ENCODE assay signal across 9 mouse cellular contexts in the genomic region with DNA sequence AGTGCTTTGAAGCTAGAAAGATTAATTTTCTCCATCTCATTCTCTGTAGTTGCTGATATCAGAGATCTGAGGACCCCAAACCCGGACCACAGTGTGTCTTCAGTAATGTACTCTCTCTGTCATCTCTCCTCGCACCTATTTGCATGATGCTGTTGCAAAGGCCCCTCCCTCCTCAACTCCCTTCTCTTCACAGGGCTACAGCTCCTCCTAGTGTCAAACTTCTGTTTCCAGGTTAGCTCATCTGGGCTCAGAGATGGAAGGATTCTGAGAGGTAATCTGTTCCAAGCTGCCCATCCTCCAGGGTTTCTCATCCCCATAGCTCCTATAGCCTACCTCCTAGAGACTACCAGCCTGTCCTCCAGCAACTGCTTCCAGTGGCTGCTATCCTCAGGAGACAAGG. TPM values are rescaled to one million over a fixed set of nuclear protein-coding genes. Genes with fewer than 3 reads are reported as not detected.
DNase-seq lines count a peak whose midpoint lies in the region; ATAC-seq and TF ChIP-seq lines count a peak whose summit lies in the region.
"Had no signal": no experiment of that assay in that cellular context is flagged by ENCODE, and none has a peak within 500 bp of the region (broad histone marks: within the 10 kb centered on the region; RNA-seq: fewer than 3 reads in every experiment).

No protein-coding gene starts in this region.

- 15% methylated on average over 2 of the region's 2 CpGs for WGBS in intestine, postnatal 0 days
- WGBS in intestine, embryonic 15.5 days, result 18% methylated on average over 2 of the region's 2 CpGs
- 34% methylated on average over 2 of the region's 2 CpGs for WGBS in forebrain, embryonic 12.5 days

- no peaks in the 10 kb centered on the region for H3K9me3 ChIP-seq in intestine, postnatal 0 days (ENCODE audit: control insufficient read depth)
- H3K9me3 ChIP-seq in intestine, embryonic 15.5 days, result no peaks in the 10 kb centered on the region
- H3K9me3 ChIP-seq in ES-Bruce4 (replicated peaks; ENCODE audit: control insufficient read depth, insufficient read depth, low read length, poor library complexity, severe bottlenecking), result no peaks in the 10 kb centered on the region; the same call in 1 of the 2 replicates
- no peaks in the 10 kb centered on the region for H3K9me3 ChIP-seq in forebrain, embryonic 12.5 days
- H3K9me3 ChIP-seq: embryonic facial prominence, embryonic 15.5 days had no signal

- no peaks in the 10 kb centered on the region for H3K4me1 ChIP-seq in intestine, postnatal 0 days (replicated peaks; ENCODE audit: control insufficient read depth, insufficient read depth, low read length)
- H3K4me1 ChIP-seq in intestine, embryonic 15.5 days (replicated peaks), result no peaks in the 10 kb centered on the region
- no peaks in the 10 kb centered on the region for H3K4me1 ChIP-seq in ES-Bruce4 (ENCODE audit: control insufficient read depth, insufficient read depth, low read length)
- H3K4me1 ChIP-seq in forebrain, embryonic 12.5 days, result no peaks in the 10 kb centered on the region
- H3K4me1 ChIP-seq: embryonic facial prominence, embryonic 15.5 days had no signal

- H3K9ac ChIP-seq in intestine, postnatal 0 days (ENCODE audit: low read depth, low read length), result no peak overlapping the region
- H3K9ac ChIP-seq in intestine, embryonic 15.5 days, result no peak overlapping the region
- no peak overlapping the region for H3K9ac ChIP-seq in ES-Bruce4 (ENCODE audit: low read depth, poor library complexity, severe bottlenecking)
- H3K9ac ChIP-seq in forebrain, embryonic 12.5 days, result no peak overlapping the region
- H3K9ac ChIP-seq: embryonic facial prominence, embryonic 15.5 days had no signal

- no peak for TF ChIP-seq EP300 in ES-Bruce4 (IDR thresholded peaks at IDR 0.05; ENCODE audit: insufficient read depth, low read depth, low read length)

- no peaks in the 10 kb centered on the region for H3K27me3 ChIP-seq in intestine, postnatal 0 days (replicated peaks; ENCODE audit: control insufficient read depth, insufficient read depth, low read length)
- H3K27me3 ChIP-seq in intestine, embryonic 15.5 days (replicated peaks), result no peaks in the 10 kb centered on the region
- H3K27me3 ChIP-seq in ES-Bruce4 (ENCODE audit: control insufficient read depth, insufficient read depth, low read length, poor library complexity, severe bottlenecking), result no peaks in the 10 kb centered on the region; the same call in 1 of the 2 replicates
- no peaks in the 10 kb centered on the region for H3K27me3 ChIP-seq in forebrain, embryonic 12.5 days
- H3K27me3 ChIP-seq: embryonic facial prominence, embryonic 15.5 days had no signal

- H3K27ac ChIP-seq in intestine, postnatal 0 days (ENCODE audit: low read depth, low read length), result no peak overlapping the region
- H3K27ac ChIP-seq in intestine, embryonic 15.5 days, result no peak overlapping the region
- no peak overlapping the region for H3K27ac ChIP-seq in ES-Bruce4 (ENCODE audit: insufficient read depth, low read length)
- H3K27ac ChIP-seq in forebrain, embryonic 12.5 days, result no peak overlapping the region
- H3K27ac ChIP-seq: embryonic facial prominence, embryonic 15.5 days had no signal

- TF ChIP-seq POLR2A in ES-Bruce4 (IDR thresholded peaks at IDR 0.05; ENCODE audit: insufficient read depth, low read length), result no peak

- no peak overlapping the region for H3K4me3 ChIP-seq in intestine, postnatal 0 days (ENCODE audit: low read depth, low read length)
- no peak overlapping the region for H3K4me3 ChIP-seq in intestine, embryonic 15.5 days (replicated peaks)
- H3K4me3 ChIP-seq in ES-Bruce4 (ENCODE audit: low read depth, low read length), result no peak overlapping the region
- H3K4me3 ChIP-seq in forebrain, embryonic 12.5 days (replicated peaks), result no peak overlapping the region
- H3K4me3 ChIP-seq: embryonic facial prominence, embryonic 15.5 days had no signal

- ATAC-seq in intestine, postnatal 0 days, result no peak
- ATAC-seq in intestine, embryonic 15.5 days, result no peak
- 0 out of 2 replicates have a peak, but pooled peaks have one; percentile 30 for ATAC-seq in megakaryocyte progenitor cell, adult 5-6 weeks (replicated peaks; ENCODE audit: poor library complexity)
- ATAC-seq in forebrain, embryonic 12.5 days (ENCODE audit: low FRiP score), result no peak

- no peak overlapping the region for H3K4me2 ChIP-seq in intestine, postnatal 0 days (replicated peaks; ENCODE audit: low read depth)
- no peak overlapping the region for H3K4me2 ChIP-seq in intestine, embryonic 15.5 days (replicated peaks)
- no peak overlapping the region for H3K4me2 ChIP-seq in forebrain, embryonic 12.5 days
- H3K4me2 ChIP-seq: embryonic facial prominence, embryonic 15.5 days had no signal

- DNase-seq in brain, adult 2 months (ENCODE audit: low read depth, low spot score), result peak; percentile 57
- peak; percentile 49 for DNase-seq in heart, postnatal 4 days
- no peak for DNase-seq in ovary, adult 18-20 months (ENCODE audit: low spot score)

- peak; percentile 68 for TF ChIP-seq CTCF in intestine, postnatal 0 days (IDR thresholded peaks at IDR 0.05; ENCODE audit: low read depth)
- TF ChIP-seq CTCF in ES-Bruce4 (IDR thresholded peaks at IDR 0.05; ENCODE audit: low read depth, low read length), result peak; percentile 36

- H3K36me3 ChIP-seq in intestine, postnatal 0 days (ENCODE audit: control insufficient read depth, insufficient read depth), result no peaks in the 10 kb centered on the region
- H3K36me3 ChIP-seq in intestine, embryonic 15.5 days, result no peaks in the 10 kb centered on the region
- H3K36me3 ChIP-seq in ES-Bruce4 (ENCODE audit: control insufficient read depth, insufficient read depth, low read length, poor library complexity, severe bottlenecking), result no peaks in the 10 kb centered on the region
- H3K36me3 ChIP-seq in forebrain, embryonic 12.5 days (replicated peaks), result no peaks in the 10 kb centered on the region
- H3K36me3 ChIP-seq: embryonic facial prominence, embryonic 15.5 days had no signal

RNA-seq across cellular contexts. Expression of gene Aqp9, which starts 42.3 kb away (rescaled TPM):
- polyA plus RNA-seq in intestine, postnatal 0 days (2015; fragmentation: Nextera tagmentation; extraction: Ambion mirVana), result 0.18 and 0.21 TPM in 2 replicates
- polyA plus RNA-seq in intestine, embryonic 15.5 days (2015; fragmentation: Nextera tagmentation; extraction: Ambion mirVana), result 0.74 and 1.0 TPM in 2 replicates
- not detected in 2 replicates for polyA plus RNA-seq in ES-Bruce4 (2011; ENCODE audit: insufficient read depth, insufficient read length, low read depth, missing spikeins)
- under 1 TPM; 0.09 to 0.24 TPM for total RNA-seq in heart, postnatal 4 days (2021)
- 3.2 and 6.5 TPM in 2 replicates for total RNA-seq in megakaryocyte progenitor cell, adult 5-6 weeks (2015)
- total RNA-seq in megakaryocyte progenitor cell, adult 5-6 weeks (2017), result 4.9 and 8.6 TPM in 2 replicates
- 0.08 and 0.93 TPM in 2 replicates for polyA plus RNA-seq in forebrain, embryonic 12.5 days (2016; fragmentation: Nextera tagmentation; extraction: Ambion mirVana)
